In genomic region chr2:168280729-168281581, GRCm38 (mm10) we compare ENCODE assay signal across 8 mouse cellular contexts. TPM values are rescaled to one million over a fixed set of nuclear protein-coding genes. Genes with fewer than 3 reads are reported as not detected.
DNase-seq lines count a peak whose midpoint lies in the region; ATAC-seq and TF ChIP-seq lines count a peak whose summit lies in the region.

No protein-coding gene starts in this region.

- H3K9ac ChIP-seq in embryonic facial prominence, embryonic 12.5 days, result peak overlapping the region; percentile 44; the same call in 1 of the 2 replicates
- H3K9ac ChIP-seq in limb, embryonic 12.5 days (replicated peaks), result peak overlapping the region; percentile 56
- H3K9ac ChIP-seq in midbrain, embryonic 16.5 days (ENCODE audit: low read depth, low read length), result peak overlapping the region; percentile 62

- DNase-seq in thymus, adult 2 months, result no peak
- no peak for DNase-seq in thymus, adult 18-20 months
- peak; percentile 73 for DNase-seq in hindbrain, embryonic 10.5 days (ENCODE audit: low spot score)
- no peak for DNase-seq in c-Kit-positive CD71-positive TER-119-positive erythroid progenitor cells, embryonic 14.5 days (ENCODE audit: low spot score)
- DNase-seq in MN1 (ENCODE audit: low spot score), result no peak

- ATAC-seq in embryonic facial prominence, embryonic 12.5 days (ENCODE audit: insufficient number of reproducible peaks, insufficient read depth, low FRiP score, low TSS enrichment), result 0 out of 2 replicates have a peak, but pooled peaks have one; percentile 18
- peak; percentile 38; the same call in 1 of the 2 replicates for ATAC-seq in limb, embryonic 12.5 days (ENCODE audit: insufficient number of reproducible peaks, insufficient read depth, low FRiP score, low TSS enrichment, low read depth)
- peak; percentile 60 for ATAC-seq in midbrain, embryonic 16.5 days

- TF ChIP-seq CTCF in thymus, adult 2 months (IDR thresholded peaks at IDR 0.05; ENCODE audit: borderline replicate concordance, control insufficient read depth, extremely low read depth, insufficient read depth, low read length, poor library complexity), result no peak

- peaks cover 12% of the 10 kb centered on the region for H3K27me3 ChIP-seq in thymus, adult 2 months (ENCODE audit: control insufficient read depth, insufficient read depth, low read length)
- peaks cover 67% of the 10 kb centered on the region for H3K27me3 ChIP-seq in embryonic facial prominence, embryonic 12.5 days
- peaks cover 90% of the 10 kb centered on the region for H3K27me3 ChIP-seq in hindbrain, embryonic 10.5 days (ENCODE audit: insufficient read depth, poor library complexity, severe bottlenecking)
- peaks cover 81% of the 10 kb centered on the region for H3K27me3 ChIP-seq in limb, embryonic 12.5 days
- peaks cover 31% of the 10 kb centered on the region for H3K27me3 ChIP-seq in midbrain, embryonic 16.5 days (ENCODE audit: control insufficient read depth, insufficient read depth, low read depth, low read length)

- peak overlapping the region; percentile 35 for H3K4me3 ChIP-seq in thymus, adult 2 months (ENCODE audit: control insufficient read depth, insufficient read depth, low read length)
- peak overlapping the region; percentile 45 for H3K4me3 ChIP-seq in embryonic facial prominence, embryonic 12.5 days
- H3K4me3 ChIP-seq in hindbrain, embryonic 10.5 days, result peak overlapping the region; percentile 69
- peak overlapping the region; percentile 59 for H3K4me3 ChIP-seq in limb, embryonic 12.5 days (replicated peaks)
- peak overlapping the region; percentile 49 for H3K4me3 ChIP-seq in midbrain, embryonic 16.5 days (ENCODE audit: low read depth, low read length)

- H3K27ac ChIP-seq in thymus, adult 2 months (ENCODE audit: control insufficient read depth, insufficient read depth, low read length), result no peak overlapping the region
- H3K27ac ChIP-seq in embryonic facial prominence, embryonic 12.5 days, result no peak overlapping the region
- peak overlapping the region; percentile 79 for H3K27ac ChIP-seq in hindbrain, embryonic 10.5 days
- no peak overlapping the region for H3K27ac ChIP-seq in limb, embryonic 12.5 days
- no peak overlapping the region for H3K27ac ChIP-seq in midbrain, embryonic 16.5 days (ENCODE audit: low read length)

- H3K36me3 ChIP-seq in thymus, adult 2 months (ENCODE audit: control insufficient read depth, insufficient read depth, low read length), result no peaks in the 10 kb centered on the region
- H3K36me3 ChIP-seq in embryonic facial prominence, embryonic 12.5 days, result no peaks in the 10 kb centered on the region
- no peaks in the 10 kb centered on the region for H3K36me3 ChIP-seq in hindbrain, embryonic 10.5 days
- no peaks in the 10 kb centered on the region for H3K36me3 ChIP-seq in limb, embryonic 12.5 days
- no peaks in the 10 kb centered on the region for H3K36me3 ChIP-seq in midbrain, embryonic 16.5 days (ENCODE audit: control insufficient read depth, insufficient read depth, low read length)

- no peak for TF ChIP-seq POLR2A in thymus, adult 2 months (IDR thresholded peaks at IDR 0.05; ENCODE audit: control insufficient read depth, extremely low read depth, insufficient read depth, low read length, poor library complexity)

- WGBS in thymus, adult 2 months, result 3% methylated on average over 76 of the region's 82 CpGs
- 2% methylated on average over 69 of the region's 82 CpGs for WGBS in embryonic facial prominence, embryonic 12.5 days
- under 1% methylated on average over 79 of the region's 82 CpGs for WGBS in hindbrain, embryonic 10.5 days
- 1% methylated on average over 77 of the region's 82 CpGs for WGBS in limb, embryonic 12.5 days
- WGBS in midbrain, embryonic 16.5 days, result under 1% methylated on average over 54 of the region's 82 CpGs

- H3K9me3 ChIP-seq in embryonic facial prominence, embryonic 12.5 days, result no peaks in the 10 kb centered on the region
- peaks cover 5% of the 10 kb centered on the region for H3K9me3 ChIP-seq in hindbrain, embryonic 10.5 days
- 0 out of 2 replicates have a peak, but pooled peaks cover 6% of the 10 kb centered on the region for H3K9me3 ChIP-seq in limb, embryonic 12.5 days
- 0 out of 2 replicates have a peak, but pooled peaks cover 3% of the 10 kb centered on the region for H3K9me3 ChIP-seq in midbrain, embryonic 16.5 days (replicated peaks; ENCODE audit: control insufficient read depth, low read length, poor library complexity, severe bottlenecking)

- H3K4me2 ChIP-seq in embryonic facial prominence, embryonic 12.5 days (replicated peaks), result peak overlapping the region; percentile 82
- H3K4me2 ChIP-seq in limb, embryonic 12.5 days, result peak overlapping the region; percentile 94
- H3K4me2 ChIP-seq in midbrain, embryonic 16.5 days (ENCODE audit: low read length), result peak overlapping the region; percentile 89

- no peaks in the 10 kb centered on the region; the same call in 1 of the 2 replicates for H3K4me1 ChIP-seq in thymus, adult 2 months (replicated peaks; ENCODE audit: control insufficient read depth, insufficient read depth, low read length)
- H3K4me1 ChIP-seq in embryonic facial prominence, embryonic 12.5 days, result peaks cover 6% of the 10 kb centered on the region; the same call in 1 of the 2 replicates
- H3K4me1 ChIP-seq in hindbrain, embryonic 10.5 days (replicated peaks), result peaks cover 50% of the 10 kb centered on the region
- peaks cover 25% of the 10 kb centered on the region for H3K4me1 ChIP-seq in limb, embryonic 12.5 days (replicated peaks)
- peaks cover 12% of the 10 kb centered on the region; the same call in 1 of the 2 replicates for H3K4me1 ChIP-seq in midbrain, embryonic 16.5 days (ENCODE audit: control insufficient read depth, insufficient read depth, low read length)

RNA-seq across cellular contexts. Expression of gene Kcng1, which starts 0.6 kb away (rescaled TPM):
- polyA plus RNA-seq in thymus, adult 2 months (2012; rRNA removed), result 0.01 and 0.05 TPM in 2 replicates
- polyA plus RNA-seq in embryonic facial prominence, embryonic 12.5 days (2016; fragmentation: Nextera tagmentation; extraction: Ambion mirVana), result 1.4 and 2.0 TPM in 2 replicates
- 2.2 and 3.2 TPM in 2 replicates for polyA plus RNA-seq in hindbrain, embryonic 10.5 days (2016; fragmentation: Nextera tagmentation; extraction: Ambion mirVana)
- polyA plus RNA-seq in limb, embryonic 12.5 days (2016; fragmentation: Nextera tagmentation; extraction: Ambion mirVana), result 0.85 and 1.6 TPM in 2 replicates
- polyA plus RNA-seq in midbrain, embryonic 16.5 days (2015; fragmentation: Nextera tagmentation; extraction: Ambion mirVana), result 3.5 and 3.6 TPM in 2 replicates

RNA-seq across cellular contexts. Expression of gene Mocs3, which starts 50.5 kb away (rescaled TPM):
- 27.4 and 44.0 TPM in 2 replicates for polyA plus RNA-seq in thymus, adult 2 months (2012; rRNA removed)
- polyA plus RNA-seq in embryonic facial prominence, embryonic 12.5 days (2016; fragmentation: Nextera tagmentation; extraction: Ambion mirVana), result 12.7 and 13.5 TPM in 2 replicates
- 7.0 and 7.6 TPM in 2 replicates for polyA plus RNA-seq in hindbrain, embryonic 10.5 days (2016; fragmentation: Nextera tagmentation; extraction: Ambion mirVana)
- polyA plus RNA-seq in limb, embryonic 12.5 days (2016; fragmentation: Nextera tagmentation; extraction: Ambion mirVana), result 9.2 and 10.8 TPM in 2 replicates
- polyA plus RNA-seq in midbrain, embryonic 16.5 days (2015; fragmentation: Nextera tagmentation; extraction: Ambion mirVana), result 7.5 and 8.5 TPM in 2 replicates

RNA-seq across cellular contexts. Expression of gene Dpm1, which starts 50.6 kb away (rescaled TPM):
- 29.5 and 33.6 TPM in 2 replicates for polyA plus RNA-seq in thymus, adult 2 months (2012; rRNA removed)
- polyA plus RNA-seq in embryonic facial prominence, embryonic 12.5 days (2016; fragmentation: Nextera tagmentation; extraction: Ambion mirVana), result 87.3 and 93.1 TPM in 2 replicates
- polyA plus RNA-seq in hindbrain, embryonic 10.5 days (2016; fragmentation: Nextera tagmentation; extraction: Ambion mirVana), result 72.3 and 78.8 TPM in 2 replicates
- 72.4 and 73.8 TPM in 2 replicates for polyA plus RNA-seq in limb, embryonic 12.5 days (2016; fragmentation: Nextera tagmentation; extraction: Ambion mirVana)
- polyA plus RNA-seq in midbrain, embryonic 16.5 days (2015; fragmentation: Nextera tagmentation; extraction: Ambion mirVana), result 80.3 and 83.4 TPM in 2 replicates

RNA-seq across cellular contexts. Expression of gene Gm20716, which starts 50.8 kb away (rescaled TPM):
- 0.50 and 3.8 TPM in 2 replicates for polyA plus RNA-seq in thymus, adult 2 months (2012; rRNA removed)
- polyA plus RNA-seq in embryonic facial prominence, embryonic 12.5 days (2016; fragmentation: Nextera tagmentation; extraction: Ambion mirVana), result 23.1 and 26.5 TPM in 2 replicates
- polyA plus RNA-seq in hindbrain, embryonic 10.5 days (2016; fragmentation: Nextera tagmentation; extraction: Ambion mirVana), result 15.6 and 16.7 TPM in 2 replicates
- 23.2 and 29.6 TPM in 2 replicates for polyA plus RNA-seq in limb, embryonic 12.5 days (2016; fragmentation: Nextera tagmentation; extraction: Ambion mirVana)
- 18.2 and 21.7 TPM in 2 replicates for polyA plus RNA-seq in midbrain, embryonic 16.5 days (2015; fragmentation: Nextera tagmentation; extraction: Ambion mirVana)
